Comparison of ENCODE assay signal across 13 mouse cellular contexts in the genomic region with DNA sequence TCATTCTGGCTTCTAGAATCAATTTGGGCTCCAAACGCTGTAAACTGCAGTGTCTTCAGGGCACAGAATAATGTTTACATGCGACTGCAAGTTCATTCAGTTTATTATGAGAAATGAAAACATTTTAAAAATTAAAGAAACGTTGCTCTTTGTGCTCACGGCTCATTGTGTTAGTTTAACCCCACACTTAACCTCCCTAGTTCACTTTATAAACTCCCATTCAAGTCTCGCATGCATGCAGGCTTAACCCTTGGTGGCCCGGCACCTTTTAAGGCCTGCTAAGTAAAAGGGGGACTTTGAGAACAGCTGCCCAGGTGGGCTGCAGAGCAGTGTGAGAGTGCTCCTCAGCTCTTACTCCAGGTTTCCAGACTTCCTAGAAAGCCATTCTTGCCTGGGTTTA.
"Had no signal": no experiment of that assay in that cellular context is flagged by ENCODE, and none has a peak within 500 bp of the region (broad histone marks: within the 10 kb centered on the region; RNA-seq: fewer than 3 reads in every experiment).

No protein-coding gene starts in this region.

- H3K9me3 ChIP-seq: liver, embryonic 15.5 days; midbrain, embryonic 13.5 days; neural tube, embryonic 15.5 days had no signal

- ATAC-seq: intestine, postnatal 0 days; midbrain, embryonic 13.5 days had no signal

- H3K4me1 ChIP-seq: liver, embryonic 15.5 days had no signal

- H3K36me3 ChIP-seq: liver, embryonic 15.5 days; midbrain, embryonic 13.5 days; neural tube, embryonic 15.5 days had no signal

- DNase-seq: kidney, postnatal 4 days; lung, adult 2 months; lung, postnatal 36 days; right cerebral cortex, adult 18-20 months; thymus, postnatal 4 days had no signal

- H3K9ac ChIP-seq: liver, embryonic 15.5 days; midbrain, embryonic 13.5 days; neural tube, embryonic 15.5 days had no signal

- H3K4me3 ChIP-seq: layer of hippocampus, adult 2 months; liver, embryonic 15.5 days; midbrain, embryonic 13.5 days; myocyte; neural tube, embryonic 15.5 days had no signal

- H3K27me3 ChIP-seq: liver, embryonic 15.5 days had no signal

- H3K27ac ChIP-seq: layer of hippocampus, adult 2 months; liver, embryonic 15.5 days; midbrain, embryonic 13.5 days; neural tube, embryonic 15.5 days; stomach, postnatal 0 days had no signal

- H3K4me2 ChIP-seq: liver, embryonic 11.5 days; liver, embryonic 15.5 days; midbrain, embryonic 13.5 days; neural tube, embryonic 15.5 days had no signal
